Mouse (Mus musculus) C2C12 (cell line): ENCODE measurements around the gene Actrt2.

ENCODE experiments used
- CTCF ChIP-seq: IDR thresholded peaks from one replicate; pipeline ENCODE4 v1.5.1; 2011; ENCODE audit not compliant: control insufficient read depth, insufficient read depth, insufficient read length
- FOSL1 ChIP-seq: IDR thresholded peaks from one replicate; pipeline ENCODE4 v1.8.0; 2011; ENCODE audit warnings: mild to moderate bottlenecking, low read length; ENCODE audit not compliant: poor library complexity, insufficient read depth, severe bottlenecking

- no peak for TF ChIP-seq FOSL1
- no peak for TF ChIP-seq CTCF
Measured at GRCm38 (mm10) chr4:154705056-154705455, 37.4 kb upstream of the Actrt2 start.
